Mouse (Mus musculus): ENCODE results near the gene Hs3st3a1. TPM values are rescaled to one million over a fixed set of nuclear protein-coding genes. Genes with fewer than 3 reads are reported as not detected.

Gene Hs3st3a1
- polyA plus RNA-seq, 1 experiment, result 0.83 TPM

GRCm38 (mm10) chr11:64400534-64401093, 34.5 kb upstream of the Hs3st3a1 start:
- Histone ChIP-seq H3K27me3 (ENCODE audit: control insufficient read depth, insufficient read depth, insufficient read length) (peaks cover 6% of the 10 kb centered on the region), H3K36me3 (ENCODE audit: control insufficient read depth, insufficient read depth) (no peaks in the 10 kb centered on the region), H3K79me2 (ENCODE audit: control insufficient read depth, insufficient read depth) (no peaks in the 10 kb centered on the region), H3K4me3 (ENCODE audit: insufficient read depth, poor library complexity, severe bottlenecking) (no peak overlapping the region), H3ac (ENCODE audit: control insufficient read depth, insufficient read length, low read depth) (no peak overlapping the region), H3K79me3 (ENCODE audit: low read depth) (no peaks in the 10 kb centered on the region)
- TF ChIP-seq CEBPB (IDR thresholded peaks at IDR 0.05; ENCODE audit: low read depth) (no peak), MAX (IDR thresholded peaks at IDR 0.05) (no peak), MYOD1 (IDR thresholded peaks at IDR 0.05; ENCODE audit: control insufficient read depth, insufficient read length, low read depth) (no peak), MYOG (IDR thresholded peaks at IDR 0.05; ENCODE audit: control insufficient read depth, extremely low read depth, insufficient read length) (no peak), FOSL1 (IDR thresholded peaks at IDR 0.05; ENCODE audit: insufficient read depth, low read length, poor library complexity, severe bottlenecking) (no peak), CTCF (IDR thresholded peaks at IDR 0.05; ENCODE audit: control insufficient read depth, insufficient read depth, insufficient read length) (no peak), USF1 (IDR thresholded peaks at IDR 0.05; ENCODE audit: low read depth) (no peak)

- Histone ChIP-seq H3ac (ENCODE audit: control insufficient read depth, insufficient read length, low read depth) (no peak overlapping the region), H3K27me3 (ENCODE audit: control insufficient read depth, insufficient read depth, insufficient read length) (no peaks in the 10 kb centered on the region), H3K36me3 (ENCODE audit: control insufficient read depth, insufficient read depth) (no peaks in the 10 kb centered on the region), H3K79me2 (ENCODE audit: control insufficient read depth, insufficient read depth) (no peaks in the 10 kb centered on the region), H3K79me3 (ENCODE audit: low read depth) (no peaks in the 10 kb centered on the region), H3K4me3 (ENCODE audit: insufficient read depth, poor library complexity, severe bottlenecking) (no peak overlapping the region)
- TF ChIP-seq USF1 (IDR thresholded peaks at IDR 0.05; ENCODE audit: low read depth), result no peak
- no peak for TF ChIP-seq CEBPB (IDR thresholded peaks at IDR 0.05; ENCODE audit: low read depth)
- TF ChIP-seq MAX (IDR thresholded peaks at IDR 0.05), result no peak
- no peak for TF ChIP-seq FOSL1 (IDR thresholded peaks at IDR 0.05; ENCODE audit: insufficient read depth, low read length, poor library complexity, severe bottlenecking)
- TF ChIP-seq MYOD1 (IDR thresholded peaks at IDR 0.05; ENCODE audit: control insufficient read depth, insufficient read length, low read depth), result no peak
- no peak for TF ChIP-seq MYOG (IDR thresholded peaks at IDR 0.05; ENCODE audit: control insufficient read depth, extremely low read depth, insufficient read length)
These were observed 16.2 kb upstream of the Hs3st3a1 start for GRCm38 (mm10) chr11:64418969-64419368.

- Histone ChIP-seq H3K27me3 (ENCODE audit: control insufficient read depth, insufficient read depth, insufficient read length) (no peaks in the 10 kb centered on the region), H3K4me3 (ENCODE audit: insufficient read depth, poor library complexity, severe bottlenecking) (peak overlapping the region; percentile 59), H3ac (ENCODE audit: control insufficient read depth, insufficient read length, low read depth) (peak overlapping the region; percentile 89), H3K36me3 (ENCODE audit: control insufficient read depth, insufficient read depth) (peaks cover 3% of the 10 kb centered on the region), H3K79me3 (ENCODE audit: low read depth) (peaks cover 5% of the 10 kb centered on the region), H3K79me2 (ENCODE audit: control insufficient read depth, insufficient read depth) (peaks cover 24% of the 10 kb centered on the region)
- TF ChIP-seq MYOD1 (IDR thresholded peaks at IDR 0.05; ENCODE audit: control insufficient read depth, insufficient read length, low read depth), result no peak
- TF ChIP-seq USF1 (IDR thresholded peaks at IDR 0.05; ENCODE audit: low read depth), result no peak
- peak; percentile 69 for TF ChIP-seq MAX (IDR thresholded peaks at IDR 0.05)
- TF ChIP-seq MYOG (IDR thresholded peaks at IDR 0.05; ENCODE audit: control insufficient read depth, extremely low read depth, insufficient read length), result no peak
- no peak for TF ChIP-seq FOSL1 (IDR thresholded peaks at IDR 0.05; ENCODE audit: insufficient read depth, low read length, poor library complexity, severe bottlenecking)
- TF ChIP-seq CEBPB (IDR thresholded peaks at IDR 0.05; ENCODE audit: low read depth), result no peak
These were observed 647 bp downstream of the Hs3st3a1 start for GRCm38 (mm10) chr11:64435546-64436411.

DNA sequence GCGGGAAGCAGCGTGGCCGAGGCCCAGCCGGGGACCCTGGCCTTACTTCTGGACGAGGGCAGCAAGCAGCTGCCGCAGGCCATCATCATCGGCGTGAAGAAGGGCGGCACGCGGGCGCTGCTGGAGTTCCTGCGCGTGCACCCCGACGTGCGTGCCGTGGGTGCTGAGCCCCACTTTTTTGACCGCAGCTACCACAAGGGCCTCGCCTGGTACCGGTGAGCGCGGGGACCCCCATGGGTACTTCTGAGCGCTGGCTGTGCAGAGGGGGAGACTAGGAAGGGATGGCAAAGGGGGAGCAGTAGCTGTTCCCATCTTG, 1.2 kb downstream of the Hs3st3a1 start, which contains the start of gene F930015N05Rik:
Gene F930015N05Rik, minus strand, starts transcription at position 242 of the 316 bp plus-strand sequence.
- Histone ChIP-seq H3K79me3 (ENCODE audit: low read depth) (peaks cover 5% of the 10 kb centered on the region), H3K4me3 (ENCODE audit: insufficient read depth, poor library complexity, severe bottlenecking) (peak within 1 kb of the TSS; percentile 59), H3K79me2 (ENCODE audit: control insufficient read depth, insufficient read depth) (peaks cover 24% of the 10 kb centered on the region), H3ac (ENCODE audit: control insufficient read depth, insufficient read length, low read depth) (peak within 1 kb of the TSS; percentile 89), H3K36me3 (ENCODE audit: control insufficient read depth, insufficient read depth) (peaks cover 3% of the 10 kb centered on the region), H3K27me3 (ENCODE audit: control insufficient read depth, insufficient read depth, insufficient read length) (no peaks in the 10 kb centered on the region)
- no peak for TF ChIP-seq CTCF (IDR thresholded peaks at IDR 0.05; ENCODE audit: control insufficient read depth, insufficient read depth, insufficient read length)
- TF ChIP-seq USF1 (IDR thresholded peaks at IDR 0.05; ENCODE audit: low read depth), result no peak
- TF ChIP-seq FOSL1 (IDR thresholded peaks at IDR 0.05; ENCODE audit: insufficient read depth, low read length, poor library complexity, severe bottlenecking), result no peak
- no peak for TF ChIP-seq MAX (IDR thresholded peaks at IDR 0.05)
- TF ChIP-seq MYOG (IDR thresholded peaks at IDR 0.05; ENCODE audit: control insufficient read depth, extremely low read depth, insufficient read length), result no peak
- peak; percentile 70 for TF ChIP-seq MYOD1 (IDR thresholded peaks at IDR 0.05; ENCODE audit: control insufficient read depth, insufficient read length, low read depth)

GRCm38 (mm10) chr11:64436791-64437298, 1.7 kb downstream of the Hs3st3a1 start:
- peaks cover 5% of the 10 kb centered on the region for H3K79me3 ChIP-seq (ENCODE audit: low read depth)
- no peaks in the 10 kb centered on the region for H3K27me3 ChIP-seq (ENCODE audit: control insufficient read depth, insufficient read depth, insufficient read length)
- H3K4me3 ChIP-seq (ENCODE audit: insufficient read depth, poor library complexity, severe bottlenecking), result peak overlapping the region; percentile 59
- no peak for TF ChIP-seq MAX (IDR thresholded peaks at IDR 0.05)
- no peak for TF ChIP-seq FOSL1 (IDR thresholded peaks at IDR 0.05; ENCODE audit: insufficient read depth, low read length, poor library complexity, severe bottlenecking)
- no peak for TF ChIP-seq CEBPB (IDR thresholded peaks at IDR 0.05; ENCODE audit: low read depth)
- TF ChIP-seq USF1 (IDR thresholded peaks at IDR 0.05; ENCODE audit: low read depth), result peak; percentile 67
- no peak for TF ChIP-seq MYOD1 (IDR thresholded peaks at IDR 0.05; ENCODE audit: control insufficient read depth, insufficient read length, low read depth)
- TF ChIP-seq MYOG (IDR thresholded peaks at IDR 0.05; ENCODE audit: control insufficient read depth, extremely low read depth, insufficient read length), result no peak
- TF ChIP-seq CTCF (IDR thresholded peaks at IDR 0.05; ENCODE audit: control insufficient read depth, insufficient read depth, insufficient read length), result no peak
- H3ac ChIP-seq (ENCODE audit: control insufficient read depth, insufficient read length, low read depth), result peak overlapping the region; percentile 89
- peaks cover 3% of the 10 kb centered on the region for H3K36me3 ChIP-seq (ENCODE audit: control insufficient read depth, insufficient read depth)
- peaks cover 24% of the 10 kb centered on the region for H3K79me2 ChIP-seq (ENCODE audit: control insufficient read depth, insufficient read depth)
